Mouse (Mus musculus) testis, adult 2 months (tissue): Measurements from ENCODE around the gene Cdc14a.

Experiments used
- CTCF ChIP-seq: fragments of 200-500 bp; IDR thresholded peaks from 2 replicates; pipeline ENCODE4 v1.5.1; 2012; ENCODE audit warnings: low read depth, mild to moderate bottlenecking, inconsistent platforms, low read length, moderate library complexity; ENCODE audit not compliant: control insufficient read depth, insufficient read depth, insufficient replicate concordance
- POLR2A ChIP-seq: fragments of 200-500 bp; IDR thresholded peaks from 2 replicates; pipeline ENCODE4 v1.6.1; 2012; ENCODE audit warnings: low read depth, mild to moderate bottlenecking, inconsistent platforms, low read length, moderate library complexity; ENCODE audit not compliant: control insufficient read depth

DNA sequence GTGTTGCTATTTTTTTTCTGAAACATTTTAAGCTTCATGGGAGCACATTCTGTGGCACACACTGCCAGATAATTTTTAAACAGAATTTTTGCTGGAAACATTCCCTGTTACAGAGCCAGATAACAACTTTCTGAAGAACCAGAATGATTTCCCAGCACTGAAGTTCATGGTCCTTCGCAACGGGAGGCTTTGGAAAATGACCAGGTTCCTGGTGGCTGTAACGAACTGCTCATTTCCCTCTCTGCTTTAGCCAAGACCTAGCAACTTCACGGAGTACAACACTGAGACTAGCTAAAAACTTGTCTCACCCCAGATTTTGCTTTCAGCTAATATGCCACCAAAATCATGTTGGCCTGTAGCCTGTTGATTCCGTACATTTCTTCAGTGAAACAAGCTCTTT lies 160.8 kb downstream of the Cdc14a start:
- TF ChIP-seq CTCF (no peak), POLR2A (no peak)
